Mouse (Mus musculus) CH12.LX (cell line): Measurements from ENCODE around the gene Crbn. TPM values are rescaled to one million over a fixed set of nuclear protein-coding genes. Genes with fewer than 3 reads are reported as not detected.

Source experiments
- DNase-seq: peaks from one replicate; pipeline ENCODE4 v3.0.0-alpha.2; 2013; ENCODE audit errors: extremely low read depth
- H3K27ac ChIP-seq: 2 replicates; pipeline ENCODE4 v1.5.1; 2012; ENCODE audit warnings: low read depth, mild to moderate bottlenecking, control low read depth, moderate library complexity; ENCODE audit not compliant: insufficient read depth
- H3K27me3 ChIP-seq: replicated peaks from 2 replicates; pipeline ENCODE3; 2012; ENCODE audit warnings: inconsistent platforms
- H3K36me3 ChIP-seq, 2 experiments: replicated peaks in 1 of 2; 2 replicates each; pipeline versions ENCODE3 to v1.6.1; 2012; ENCODE audit warnings: inconsistent platforms in 1 of 2, low read length in 1 of 2, mild to moderate bottlenecking in 1 of 2, mixed read lengths in 1 of 2, moderate library complexity in 1 of 2; ENCODE audit not compliant: control insufficient read depth in 1 of 2, insufficient read depth in 1 of 2
- H3K4me1 ChIP-seq, 2 experiments: 2 replicates each; pipeline ENCODE4 v1.6.1; 2012; ENCODE audit warnings: inconsistent platforms in 1 of 2, moderate library complexity in 1 of 2; ENCODE audit not compliant: insufficient read depth in 2 of 2, control insufficient read depth in 1 of 2
- H3K4me2 ChIP-seq: 2 replicates; pipeline ENCODE4 v1.6.1; 2012; ENCODE audit warnings: low read depth, mild to moderate bottlenecking, control low read depth; ENCODE audit not compliant: poor library complexity, insufficient read depth, severe bottlenecking
- H3K4me3 ChIP-seq, 3 experiments: fragments of 150-350 bp in 1 of 3; sonication (generic) in 1 of 3; replicated peaks in 1 of 3; 2 replicates each; pipeline versions ENCODE3 to v1.5.1; 2011 to 2012; ENCODE audit warnings: low read depth in 2 of 3, low read length in 2 of 3, mild to moderate bottlenecking in 2 of 3, moderate library complexity in 2 of 3, control low read depth in 1 of 3, improper control_type of control experiment in 1 of 3, inconsistent platforms in 1 of 3, mixed read lengths in 1 of 3; ENCODE audit not compliant: poor library complexity in 1 of 3
- H3K79me2 ChIP-seq: replicated peaks from 2 replicates; pipeline ENCODE4 v1.6.1; 2012; ENCODE audit warnings: mild to moderate bottlenecking, moderate library complexity; ENCODE audit not compliant: control insufficient read depth, poor library complexity, insufficient read depth, severe bottlenecking; ENCODE audit errors: extremely low read depth
- H3K9ac ChIP-seq: 2 replicates; pipeline ENCODE4 v1.6.1; 2012; ENCODE audit warnings: low read depth, mild to moderate bottlenecking, control low read depth, moderate library complexity; ENCODE audit not compliant: insufficient read depth
- H3K9me3 ChIP-seq: replicated peaks from 2 replicates; pipeline ENCODE3; 2012; ENCODE audit warnings: low read length, inconsistent platforms, mixed read lengths
- BHLHE40 ChIP-seq: IDR thresholded peaks from 2 replicates; pipeline ENCODE4 v1.6.1; 2011; ENCODE audit warnings: mild to moderate bottlenecking, low read depth, low read length, improper control_type of control experiment
- CTCF ChIP-seq, 2 experiments: IDR thresholded peaks in 1 of 2; conservative IDR thresholded peaks in 1 of 2; 2 replicates each; pipeline ENCODE4 v1.5.1; 2011 to 2012; ENCODE audit warnings: low read depth in 2 of 2, low read length in 2 of 2, improper control_type of control experiment in 1 of 2, inconsistent platforms in 1 of 2, mild to moderate bottlenecking in 1 of 2, moderate library complexity in 1 of 2
- EP300 ChIP-seq: IDR thresholded peaks from 2 replicates; pipeline ENCODE4 v1.6.1; 2011; ENCODE audit warnings: low read length, improper control_type of control experiment
- ETS1 ChIP-seq: conservative IDR thresholded peaks from 2 replicates; pipeline ENCODE4 v1.6.1; 2012; ENCODE audit warnings: low read depth, mild to moderate bottlenecking, inconsistent platforms, low read length, improper control_type of control experiment, moderate library complexity
- GABPA ChIP-seq: IDR thresholded peaks from 2 replicates; pipeline ENCODE4 v1.6.1; 2012; ENCODE audit warnings: low read depth, low read length, improper control_type of control experiment, inconsistent platforms; ENCODE audit not compliant: insufficient replicate concordance
- KAT2A ChIP-seq: IDR thresholded peaks from 2 replicates; pipeline ENCODE4 v1.6.1; 2012; ENCODE audit warnings: low read length, improper control_type of control experiment, inconsistent platforms; ENCODE audit not compliant: insufficient replicate concordance
- MAFK ChIP-seq: IDR thresholded peaks from 2 replicates; pipeline ENCODE4 v1.6.1; 2011; ENCODE audit warnings: low read length, improper control_type of control experiment; ENCODE audit not compliant: insufficient replicate concordance
- MAX ChIP-seq: IDR thresholded peaks from 2 replicates; pipeline ENCODE4 v1.6.1; 2011; ENCODE audit warnings: low read length, improper control_type of control experiment
- MAZ ChIP-seq: IDR thresholded peaks from 2 replicates; pipeline ENCODE4 v1.6.1; 2012; ENCODE audit warnings: low read depth, mild to moderate bottlenecking, inconsistent platforms, low read length, improper control_type of control experiment, moderate library complexity
- MXI1 ChIP-seq: IDR thresholded peaks from 2 replicates; pipeline ENCODE4 v1.6.1; 2011; ENCODE audit warnings: mild to moderate bottlenecking, low read depth, low read length, improper control_type of control experiment
- NRF1 ChIP-seq: IDR thresholded peaks from 2 replicates; pipeline ENCODE4 v1.6.1; 2014; ENCODE audit warnings: low read depth, mild to moderate bottlenecking, inconsistent platforms, low read length, improper control_type of control experiment, moderate library complexity
- SIN3A ChIP-seq: IDR thresholded peaks from 2 replicates; pipeline ENCODE4 v1.6.1; 2012; ENCODE audit warnings: low read length, improper control_type of control experiment, inconsistent platforms
- TCF12 ChIP-seq: IDR thresholded peaks from 2 replicates; pipeline ENCODE4 v1.6.1; 2014; ENCODE audit warnings: low read depth, mild to moderate bottlenecking, inconsistent platforms, low read length, improper control_type of control experiment
- USF2 ChIP-seq: conservative IDR thresholded peaks from 2 replicates; pipeline ENCODE4 v1.6.1; 2011; ENCODE audit warnings: low read depth, low read length, improper control_type of control experiment
- ZKSCAN1 ChIP-seq: IDR thresholded peaks from 2 replicates; pipeline ENCODE4 v1.6.1; 2012; ENCODE audit warnings: low read depth, inconsistent platforms, low read length, improper control_type of control experiment, borderline replicate concordance
- dilution Hi-C: fragments of 300-500 bp; cut with MboI; formaldehyde crosslinking; loops from 2 replicates; pipeline ENCODE4 v1.14.3; 2020; ENCODE audit warnings: low sequenced_read_pairs; ENCODE audit not compliant: extremely low pct_unique_long_range_greater_than_20kb, extremely low pct_ligation_motif_present
- in situ Hi-C: fragments of 300-500 bp; cut with MboI; formaldehyde crosslinking; loops from 3 replicates; pipeline ENCODE4 v1.14.3; 2019; ENCODE audit warnings: low sequenced_read_pairs, low pct_ligation_motif_present, low pct_unique_long_range_greater_than_20kb, mixed read lengths
- polyA plus RNA-seq: library from polyadenylated mRNA; unstranded; fragments of >175 nt; gene quantifications from 2 replicates; pipeline ENCODE4 v1.2.1, GENCODE M21; 2012; ENCODE audit warnings: low read depth; ENCODE audit not compliant: insufficient read length
- total RNA-seq, 2 experiments: library from RNA; depleted of rRNA; stranded (reverse); fragments of 300-350 nt in 1 of 2; fragments of >200 nt in 1 of 2; gene quantifications; 2 replicates each; pipeline ENCODE4 v1.2.3; 2012 to 2014

Crbn gene
- total and polyA plus RNA-seq, 3 experiments: 29.2 to 60.1 (median 30.8) TPM

DNA sequence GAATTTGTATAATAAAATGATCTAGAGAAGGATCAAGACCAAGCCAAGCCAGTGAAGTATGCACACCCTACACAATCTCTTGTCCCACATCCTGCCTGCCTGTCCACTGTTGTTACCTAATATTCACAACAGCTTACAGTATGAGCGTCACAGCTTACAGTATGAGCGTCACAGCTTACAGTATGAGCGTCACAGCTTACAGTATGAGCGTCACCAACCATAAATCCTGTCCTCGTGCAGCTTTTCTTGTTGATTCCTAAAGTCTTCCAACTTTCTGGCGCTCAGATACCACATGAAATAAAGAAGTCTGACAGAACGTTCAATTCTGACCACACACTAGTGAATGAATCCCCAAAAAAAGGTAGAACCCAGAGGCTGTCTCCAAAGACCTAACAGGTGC is 6.8 kb downstream of the Crbn start:
- Histone ChIP-seq H3K4me2 (peak overlapping the region; percentile 35), H3K36me3 (peaks cover 13 to 31% of the 10 kb centered on the region in 2 experiments), H3K4me3 (peak overlapping the region; percentile 60 to 74 (median 61)), H3K9me3 (peaks cover 4% of the 10 kb centered on the region), H3K9ac (peak overlapping the region; percentile 86), H3K27ac (peak overlapping the region; percentile 83), H3K4me1 (peaks cover 3 to 60% of the 10 kb centered on the region in 2 experiments; a peak in 3 of 4 replicates), H3K79me2 (peaks cover 31% of the 10 kb centered on the region), H3K27me3 (no peaks in the 10 kb centered on the region)
- DNase-seq: no peak
- TF ChIP-seq EP300 (no peak), BHLHE40 (peak; percentile 25; the same call in 1 of the 2 replicates), KAT2A (no peak), MAFK (no peak; the same call in 1 of the 2 replicates), GABPA (peak; percentile 28; the same call in 1 of the 2 replicates), ETS1 (0 out of 2 replicates have a peak, but pooled peaks have one; percentile 13), MAZ (no peak), NRF1 (no peak), CTCF (conservative IDR thresholded peaks at IDR 0.05 in 1 of 2, IDR thresholded peaks at IDR 0.05 in 1 of 2; ENCODE audit: low read depth in 2 of 2, low read length in 2 of 2) (no peak), ZKSCAN1 (no peak), MXI1 (no peak)
- in situ Hi-C loops (loop anchor here (5.0 kb wide), 1 partner anchor 131 kb away; no protein-coding TSS in a partner anchor), dilution Hi-C loops (no loop called here)

DNA sequence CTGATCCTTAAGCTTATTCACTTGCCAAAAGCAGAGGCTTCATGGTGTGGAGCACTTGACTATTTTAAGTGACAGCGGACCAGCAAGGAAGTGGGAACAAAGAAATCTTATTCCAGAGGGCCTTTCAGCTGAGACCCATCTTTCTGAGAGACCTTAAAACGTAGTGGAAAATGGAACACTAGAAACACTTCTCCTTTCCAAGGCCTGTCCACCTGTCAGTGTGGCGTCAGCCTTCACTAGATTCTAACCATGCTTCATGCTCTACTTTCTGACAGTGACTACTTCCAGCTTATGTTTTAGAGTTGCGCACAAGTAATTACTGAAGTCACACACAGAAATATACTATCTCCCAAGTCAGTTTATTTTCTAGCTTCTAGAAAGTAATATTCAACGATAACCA is 7.4 kb downstream of the Crbn start:
- dilution Hi-C loops (no loop called here), in situ Hi-C loops (loop anchor here (5.0 kb wide), 1 partner anchor 130 kb away; no protein-coding TSS in a partner anchor)
- Histone ChIP-seq H3K79me2 (peaks cover 32% of the 10 kb centered on the region), H3K9ac (peak overlapping the region; percentile 40; the same call in 1 of the 2 replicates), H3K4me1 (peaks cover 3 to 58% of the 10 kb centered on the region in 2 experiments; a peak in 3 of 4 replicates), H3K9me3 (peaks cover 4% of the 10 kb centered on the region), H3K4me2 (peak overlapping the region; percentile 35), H3K27me3 (no peaks in the 10 kb centered on the region), H3K4me3 (peak overlapping the region in 1 of 3 experiments; percentile 74), H3K27ac (peak overlapping the region; percentile 83), H3K36me3 (peaks cover 14 to 37% of the 10 kb centered on the region in 2 experiments)
- peak; percentile 60 for DNase-seq
- TF ChIP-seq MXI1 (peak; percentile 77; the same call in 1 of the 2 replicates), SIN3A (peak; percentile 36; the same call in 1 of the 2 replicates), USF2 (no peak), EP300 (peak; percentile 68; the same call in 1 of the 2 replicates), TCF12 (no peak), ETS1 (peak; percentile 63), MAX (peak; percentile 62; the same call in 1 of the 2 replicates)
